Mouse (Mus musculus) intestine, postnatal 0 days (tissue): ENCODE results near the gene Itgb4. TPM values are rescaled to one million over a fixed set of nuclear protein-coding genes. Genes with fewer than 3 reads are reported as not detected.
A peak's percentile ranks its signal among the peaks of the same experiment; 100 is the strongest.
"Not testable (repeated sequence)": the region's sequence is repeated elsewhere in the genome, so short reads cannot be mapped to it uniquely, and the experiment has no call there.

Experiments used
- ATAC-seq: fragments of 200-750 bp; cut with Nextera tagmentation; 2 replicates; pipeline ENCODE4 v1.8.0; 2017; ENCODE audit warnings: mild to moderate bottlenecking, moderate TSS enrichment, moderate library complexity
- H3K27ac ChIP-seq: fragments of 300-500 bp; sonication (generic); 2 replicates; pipeline ENCODE4 v1.5.1; 2014; ENCODE audit warnings: mild to moderate bottlenecking, low read depth, low read length, moderate library complexity
- H3K27me3 ChIP-seq: fragments of 300-500 bp; sonication (generic); replicated peaks from 2 replicates; pipeline ENCODE4 v1.6.1; 2014; ENCODE audit warnings: low read length, mixed read lengths; ENCODE audit not compliant: control insufficient read depth, insufficient read depth
- H3K36me3 ChIP-seq: fragments of 300-500 bp; sonication (generic); 2 replicates; pipeline ENCODE4 v1.6.1; 2014; ENCODE audit warnings: mild to moderate bottlenecking, moderate library complexity; ENCODE audit not compliant: control insufficient read depth, insufficient read depth
- H3K4me1 ChIP-seq: fragments of 300-500 bp; sonication (generic); replicated peaks from 2 replicates; pipeline ENCODE4 v1.6.1; 2014; ENCODE audit warnings: antibody characterized with exemption, low read length, mixed read lengths; ENCODE audit not compliant: control insufficient read depth, insufficient read depth
- H3K4me2 ChIP-seq: fragments of 300-500 bp; sonication (generic); replicated peaks from 2 replicates; pipeline ENCODE4 v1.6.1; 2014; ENCODE audit warnings: low read depth, mild to moderate bottlenecking, moderate library complexity
- H3K4me3 ChIP-seq: fragments of 300-500 bp; sonication (generic); 2 replicates; pipeline ENCODE4 v1.5.1; 2014; ENCODE audit warnings: low read depth, low read length
- H3K9ac ChIP-seq: fragments of 300-500 bp; sonication (generic); 2 replicates; pipeline ENCODE4 v1.6.1; 2014; ENCODE audit warnings: mild to moderate bottlenecking, low read depth, low read length
- H3K9me3 ChIP-seq: fragments of 300-500 bp; sonication (generic); 2 replicates; pipeline ENCODE4 v1.6.1; 2016; ENCODE audit warnings: mixed run types; ENCODE audit not compliant: control insufficient read depth
- CTCF ChIP-seq: sonication (generic); IDR thresholded peaks from 2 replicates; pipeline ENCODE4 v1.5.1; 2016; ENCODE audit warnings: low read depth, mild to moderate bottlenecking, control low read depth, antibody characterized with exemption, moderate library complexity
- WGBS: fragments of 180-500 bp; shearing (Covaris S2); extraction: QIAGEN DNeasy Blood & Tissue Kit; methylation state at CpG from one replicate; pipeline ENCODE4 v1.1.7; 2014; 5-methylcytosine and 5-hydroxymethylcytosine counted together
- polyA plus RNA-seq: library from polyadenylated mRNA; unstranded; fragments of >200 nt; fragmentation: Nextera tagmentation; extraction: Ambion mirVana; gene quantifications from 2 replicates; pipeline ENCODE4 v1.2.1, GENCODE M21; 2015

Gene Itgb4
- polyA plus RNA-seq, 1 experiment from 2014 or later, result 16.6 TPM

GRCm38 (mm10) chr11:116018106-116018505 lies 43.6 kb downstream of the Itgb4 start:
- WGBS, result 32% methylated on average over 6 of the region's 6 CpGs
- no peak overlapping the region for H3K9ac ChIP-seq
- H3K4me3 ChIP-seq, result no peak overlapping the region
- H3K36me3 ChIP-seq, result peaks cover 14% of the 10 kb centered on the region
- TF ChIP-seq CTCF, result peak; percentile 89
- H3K27ac ChIP-seq, result no peak overlapping the region
- ATAC-seq, result peak; percentile 28
- H3K4me1 ChIP-seq, result peaks cover 3% of the 10 kb centered on the region
- H3K4me2 ChIP-seq, result no peak overlapping the region
- no peaks in the 10 kb centered on the region for H3K9me3 ChIP-seq
- no peaks in the 10 kb centered on the region for H3K27me3 ChIP-seq

DNA sequence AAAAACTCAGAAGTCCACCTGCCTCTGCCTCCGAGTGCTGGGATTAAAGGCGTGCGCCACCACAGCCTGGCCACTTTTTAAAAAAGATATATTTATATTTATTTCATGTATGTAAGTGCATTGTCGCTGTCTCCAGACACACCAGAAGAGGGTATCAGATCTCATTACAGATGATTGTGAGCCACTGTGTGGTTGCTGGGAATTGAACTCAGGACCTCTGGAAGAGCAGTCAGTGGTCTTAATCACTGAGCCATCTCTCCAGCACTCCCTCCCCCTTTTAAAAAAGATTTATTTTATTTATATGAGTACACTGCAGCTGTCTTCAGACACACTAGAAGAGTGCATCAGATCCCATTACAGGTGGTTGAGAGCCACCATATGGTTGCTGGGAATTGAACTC lies 44.4 kb downstream of the Itgb4 start:
- WGBS, result 87% methylated on average over 4 of the region's 4 CpGs
- H3K36me3 ChIP-seq, result peaks cover 14% of the 10 kb centered on the region
- ATAC-seq, H3K27me3 ChIP-seq, H3K4me2 ChIP-seq, H3K9ac ChIP-seq, H3K4me3 ChIP-seq, H3K4me1 ChIP-seq, H3K9me3 ChIP-seq, H3K27ac ChIP-seq: not testable (repeated sequence)

GRCm38 (mm10) chr11:116019360-116019791 lies 44.9 kb downstream of the Itgb4 start:
- TF ChIP-seq CTCF, result no peak
- Histone ChIP-seq H3K4me2 (no peak overlapping the region), H3K36me3 (peaks cover 14% of the 10 kb centered on the region), H3K9me3 (no peaks in the 10 kb centered on the region), H3K4me1 (no peaks in the 10 kb centered on the region), H3K27me3 (no peaks in the 10 kb centered on the region), H3K9ac (no peak overlapping the region), H3K4me3 (no peak overlapping the region), H3K27ac (no peak overlapping the region)
- no peak for ATAC-seq
- 44% methylated on average over 1 of the region's 1 CpGs for WGBS

- no peak for ATAC-seq
- WGBS, result 82% methylated on average over 2 of the region's 2 CpGs
- no peaks in the 10 kb centered on the region for H3K27me3 ChIP-seq
- H3K9ac ChIP-seq, result no peak overlapping the region
- TF ChIP-seq CTCF, result no peak
- no peaks in the 10 kb centered on the region for H3K4me1 ChIP-seq
- no peak overlapping the region for H3K27ac ChIP-seq
- peaks cover 14% of the 10 kb centered on the region for H3K36me3 ChIP-seq
- H3K4me3 ChIP-seq, result no peak overlapping the region
- H3K9me3 ChIP-seq, result no peaks in the 10 kb centered on the region
- no peak overlapping the region for H3K4me2 ChIP-seq
Measured at GRCm38 (mm10) chr11:116019976-116020411, 45.5 kb downstream of the Itgb4 start.

GRCm38 (mm10) chr11:116020519-116020922 lies 46.0 kb downstream of the Itgb4 start:
- H3K4me2 ChIP-seq, result no peak overlapping the region
- no peaks in the 10 kb centered on the region for H3K9me3 ChIP-seq
- 35% methylated on average over 1 of the region's 1 CpGs for WGBS
- H3K27me3 ChIP-seq, result no peaks in the 10 kb centered on the region
- no peaks in the 10 kb centered on the region for H3K4me1 ChIP-seq
- H3K27ac ChIP-seq, result no peak overlapping the region
- H3K9ac ChIP-seq, result no peak overlapping the region
- H3K4me3 ChIP-seq, result no peak overlapping the region
- peak; percentile 57 for TF ChIP-seq CTCF
- ATAC-seq, result no peak
- peaks cover 14% of the 10 kb centered on the region for H3K36me3 ChIP-seq

DNA sequence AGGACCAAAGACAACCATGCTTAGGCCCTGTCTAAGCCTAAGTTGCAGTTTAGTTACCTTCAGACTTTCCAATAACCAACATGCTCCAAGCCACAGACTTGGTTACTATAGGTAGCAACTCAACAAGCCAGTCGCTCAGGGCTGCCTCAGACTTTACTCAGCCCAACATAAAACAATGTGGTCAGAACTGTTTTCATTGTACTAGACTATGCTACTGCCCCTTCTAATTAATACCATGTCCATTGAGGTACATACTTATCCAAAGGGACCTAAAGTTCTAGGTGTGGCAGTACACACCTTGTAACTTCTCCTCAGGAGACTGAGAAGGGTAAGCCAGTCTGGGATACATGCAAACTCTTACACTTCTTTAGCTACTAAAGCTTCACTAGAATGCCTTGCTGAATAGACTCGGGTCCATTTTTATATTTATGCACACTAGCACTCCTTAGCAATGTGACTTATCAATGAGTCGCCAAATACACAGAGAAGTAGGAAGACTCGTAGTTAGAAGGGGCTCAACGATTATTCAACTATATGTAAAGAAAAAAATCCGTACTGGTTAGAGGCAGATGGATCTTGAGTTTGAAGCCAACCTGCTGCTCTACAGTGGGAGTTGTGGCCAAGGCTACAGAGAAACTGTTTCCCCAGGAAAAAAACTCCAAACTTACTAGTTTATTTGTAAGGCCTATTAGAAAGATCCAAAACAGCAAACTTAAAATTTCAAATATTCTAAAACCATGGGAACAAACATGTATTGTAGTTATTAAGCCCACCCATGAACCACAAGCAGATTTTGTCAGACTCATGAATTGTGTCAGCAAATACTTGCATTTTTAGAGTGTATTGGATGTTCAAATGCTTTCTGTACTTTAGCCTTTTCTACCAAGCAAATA lies 47.1 kb downstream of the Itgb4 start:
- H3K27me3 ChIP-seq, result no peaks in the 10 kb centered on the region
- no peak for ATAC-seq
- peaks cover 14% of the 10 kb centered on the region for H3K36me3 ChIP-seq
- H3K4me3 ChIP-seq, result peak overlapping the region; percentile 99
- peak overlapping the region; percentile 64 for H3K4me2 ChIP-seq
- no peak for TF ChIP-seq CTCF
- H3K27ac ChIP-seq, result 0 out of 2 replicates have a peak overlapping the region, but pooled peaks have one; percentile 21
- no peak overlapping the region for H3K9ac ChIP-seq
- 61% methylated on average over 6 of the region's 6 CpGs for WGBS
- H3K4me1 ChIP-seq, result no peaks in the 10 kb centered on the region
- no peaks in the 10 kb centered on the region for H3K9me3 ChIP-seq
